Mouse (Mus musculus) forebrain, postnatal 0 days (tissue): ENCODE measurements around the gene Slc7a10. TPM values are rescaled to one million over a fixed set of nuclear protein-coding genes. Genes with fewer than 3 reads are reported as not detected.

Experiments
- ATAC-seq: fragments of 200-750 bp; cut with Nextera tagmentation; 2 replicates; pipeline ENCODE4 v1.8.0; 2017; ENCODE audit warnings: mild to moderate bottlenecking, moderate library complexity
- DNase-seq: peaks from one replicate; pipeline ENCODE4 v3.0.0-alpha.2; 2015
- H3K27ac ChIP-seq: fragments of 300-500 bp; sonication (generic); 2 replicates; pipeline ENCODE4 v1.5.1; 2014; ENCODE audit warnings: low read depth, mild to moderate bottlenecking, antibody characterized with exemption, low read length, moderate library complexity, mixed read lengths
- H3K27me3 ChIP-seq: fragments of 300-500 bp; sonication (generic); 2 replicates; pipeline ENCODE4 v1.6.1; 2014; ENCODE audit warnings: mild to moderate bottlenecking, low read length, mixed read lengths; ENCODE audit not compliant: insufficient read depth
- H3K36me3 ChIP-seq: fragments of 300-500 bp; sonication (generic); 2 replicates; pipeline ENCODE4 v1.6.1; 2014; ENCODE audit warnings: mild to moderate bottlenecking, moderate library complexity; ENCODE audit not compliant: insufficient read depth
- H3K4me1 ChIP-seq: fragments of 300-500 bp; sonication (generic); 2 replicates; pipeline ENCODE4 v1.6.1; 2014; ENCODE audit warnings: antibody characterized with exemption; ENCODE audit not compliant: insufficient read depth
- H3K4me2 ChIP-seq: fragments of 300-500 bp; sonication (generic); 2 replicates; pipeline ENCODE4 v1.6.1; 2014; ENCODE audit warnings: low read depth, mild to moderate bottlenecking, moderate library complexity
- H3K4me3 ChIP-seq: fragments of 300-500 bp; sonication (generic); 2 replicates; pipeline ENCODE4 v1.5.1; 2014; ENCODE audit warnings: low read depth, low read length, mixed read lengths
- H3K9ac ChIP-seq: fragments of 300-500 bp; sonication (generic); 2 replicates; pipeline ENCODE4 v1.6.1; 2014; ENCODE audit warnings: mild to moderate bottlenecking
- H3K9me3 ChIP-seq: fragments of 300-500 bp; sonication (generic); 2 replicates; pipeline ENCODE4 v1.6.1; 2016; ENCODE audit warnings: low read length
- CTCF ChIP-seq: sonication (generic); IDR thresholded peaks from 2 replicates; pipeline ENCODE4 v1.5.1; 2016; ENCODE audit warnings: antibody characterized with exemption, control low read depth, low read depth
- WGBS: fragments of 180-500 bp; shearing (Covaris S2); extraction: QIAGEN DNeasy Blood & Tissue Kit; methylation state at CpG from one replicate; pipeline ENCODE4 v1.1.7; 2014; 5-methylcytosine and 5-hydroxymethylcytosine counted together
- polyA plus RNA-seq: library from polyadenylated mRNA; unstranded; fragments of >200 nt; fragmentation: Nextera tagmentation; extraction: Ambion mirVana; gene quantifications from 2 replicates; pipeline ENCODE4 v1.2.1, GENCODE M21; 2015
- total RNA-seq: library from RNA; depleted of rRNA; stranded (reverse); fragments of >200 nt; gene quantifications from 2 replicates; pipeline ENCODE4 v1.2.3, GENCODE M21; 2014; rRNA removed

Gene Slc7a10
- 12.3 and 12.7 TPM in 2 replicates for total RNA-seq
- polyA plus RNA-seq, result 8.0 and 15.2 TPM in 2 replicates

DNA sequence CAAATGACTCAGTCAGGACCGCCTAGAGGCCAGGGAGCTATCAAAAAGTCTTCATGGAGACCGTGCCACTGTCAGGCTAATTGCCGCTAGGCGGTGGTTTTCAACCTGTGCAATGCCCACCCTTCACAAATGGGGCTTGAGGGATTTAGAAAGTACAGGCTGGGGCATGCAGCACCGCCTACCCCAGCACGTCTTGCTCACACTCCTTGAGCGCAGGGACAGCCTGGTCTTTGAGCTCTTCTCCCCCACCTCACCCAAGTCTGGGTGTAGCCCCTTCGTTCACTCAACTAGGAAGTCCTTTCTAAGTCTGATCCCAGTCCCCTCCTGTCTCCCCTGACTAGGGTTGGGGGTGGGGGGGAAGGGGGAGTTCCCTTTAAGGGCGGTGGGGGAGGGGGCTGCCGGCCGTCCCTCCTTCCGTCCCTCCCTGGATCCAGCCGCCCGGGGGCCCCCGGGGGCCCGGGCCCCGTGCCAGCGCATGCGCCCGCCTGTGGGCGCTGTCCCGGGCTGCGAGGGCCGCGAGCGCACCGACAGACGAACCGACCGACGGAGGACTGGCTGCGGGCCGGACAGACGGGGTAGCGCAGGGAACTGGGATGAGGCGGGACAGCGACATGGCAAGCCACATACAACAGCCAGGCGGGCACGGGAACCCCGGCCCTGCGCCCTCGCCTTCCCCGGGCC, at the start of gene Slc7a10:
TSS of gene Slc7a10 (plus strand) at position 497 of the 681 bp plus-strand sequence.
- Histone ChIP-seq H3K27me3 (peaks cover 40% of the 10 kb centered on the region), H3K36me3 (no peaks in the 10 kb centered on the region), H3K9me3 (0 out of 2 replicates have a peak, but pooled peaks cover 6% of the 10 kb centered on the region), H3K4me2 (peak within 1 kb of the TSS; percentile 54), H3K4me3 (peak within 1 kb of the TSS; percentile 30), H3K4me1 (peaks cover 3% of the 10 kb centered on the region; the same call in 1 of the 2 replicates), H3K27ac (no peak within 1 kb of the TSS), H3K9ac (peak within 1 kb of the TSS; percentile 33; the same call in 1 of the 2 replicates)
- 0 out of 2 replicates have a peak, but pooled peaks have one; percentile 1 for TF ChIP-seq CTCF
- ATAC-seq (peak; percentile 27; the same call in 1 of the 2 replicates), DNase-seq (peak; percentile 21)
- 2% methylated on average over 43 of the region's 43 CpGs for WGBS

DNA sequence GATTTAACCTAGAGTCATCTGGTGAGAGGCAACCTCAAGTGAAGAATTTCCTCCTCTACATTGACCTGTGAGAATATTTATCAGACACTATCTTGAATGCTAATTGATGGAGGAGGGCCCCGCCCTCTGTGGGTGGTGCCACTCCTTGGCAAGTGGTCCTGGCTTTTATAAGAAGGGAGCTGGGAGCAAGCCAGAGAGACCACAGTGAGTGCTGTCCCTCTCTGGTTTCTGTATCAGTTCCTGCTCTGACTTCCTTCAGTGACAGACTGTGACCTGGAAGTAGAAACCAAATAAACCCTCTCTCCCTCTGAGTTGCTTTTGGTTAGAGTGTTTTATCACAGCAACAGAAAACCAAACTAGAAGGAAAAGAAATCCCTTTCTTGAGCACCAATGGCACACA, 48.7 kb upstream of the Slc7a10 start:
- no peaks in the 10 kb centered on the region for H3K4me1 ChIP-seq
- no peaks in the 10 kb centered on the region for H3K9me3 ChIP-seq
- H3K27ac ChIP-seq, result no peak overlapping the region
- no peak overlapping the region for H3K4me3 ChIP-seq
- no peak overlapping the region for H3K9ac ChIP-seq
- no peaks in the 10 kb centered on the region for H3K36me3 ChIP-seq
- DNase-seq (no peak), ATAC-seq (no peak)
- no peak for TF ChIP-seq CTCF
- H3K4me2 ChIP-seq, result no peak overlapping the region
- WGBS, result 91% methylated on average over 1 of the region's 1 CpGs
- no peaks in the 10 kb centered on the region for H3K27me3 ChIP-seq

DNA sequence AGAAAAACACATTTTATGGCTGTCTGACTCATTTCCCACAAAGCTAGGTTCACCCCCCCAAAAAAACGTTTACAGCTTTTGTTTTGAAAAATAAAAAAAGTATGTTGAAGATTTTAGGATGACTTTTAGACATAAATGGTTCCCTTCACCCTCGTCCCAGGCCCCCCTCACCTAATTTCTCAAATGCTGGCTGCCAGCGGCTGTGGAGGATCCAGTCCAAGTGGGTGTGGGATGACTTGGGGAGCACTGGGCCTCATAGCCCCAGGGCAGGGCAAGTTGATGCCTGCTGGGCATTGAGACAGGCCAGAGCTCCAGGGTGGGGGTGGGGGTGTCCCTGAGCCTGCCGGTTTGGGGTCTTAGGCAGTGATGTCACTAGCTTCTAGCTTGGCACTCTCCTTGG, 47.7 kb upstream of the Slc7a10 start:
- H3K36me3 ChIP-seq, result no peaks in the 10 kb centered on the region
- no peak for TF ChIP-seq CTCF
- ATAC-seq, result no peak
- no peaks in the 10 kb centered on the region for H3K9me3 ChIP-seq
- no peak overlapping the region for H3K4me3 ChIP-seq
- no peak overlapping the region for H3K9ac ChIP-seq
- DNase-seq, result no peak
- no peaks in the 10 kb centered on the region for H3K27me3 ChIP-seq
- H3K4me1 ChIP-seq, result no peaks in the 10 kb centered on the region
- 65% methylated on average over 4 of the region's 4 CpGs for WGBS
- H3K4me2 ChIP-seq, result no peak overlapping the region
- no peak overlapping the region for H3K27ac ChIP-seq

DNA sequence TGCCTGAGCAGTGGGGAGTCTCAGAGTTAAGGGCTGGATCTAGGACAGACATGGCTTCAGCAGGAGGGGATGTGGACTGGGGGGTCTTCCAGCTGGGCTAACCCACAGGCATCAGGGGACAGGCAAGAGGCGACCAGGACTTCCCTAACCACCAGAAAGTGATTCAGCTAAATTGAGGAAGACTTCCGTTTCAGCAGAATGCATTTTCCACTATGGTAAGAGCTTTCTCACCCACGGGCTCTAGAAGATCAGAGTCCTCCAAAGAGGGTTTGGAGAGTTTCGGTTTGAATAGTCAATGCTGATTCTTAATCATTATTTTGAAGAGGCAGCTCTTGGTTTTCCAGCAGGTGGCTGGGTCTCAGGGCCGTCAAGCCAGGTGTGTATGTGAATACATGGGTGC, 46.3 kb upstream of the Slc7a10 start:
- H3K27ac ChIP-seq, result no peak overlapping the region
- H3K4me1 ChIP-seq, result no peaks in the 10 kb centered on the region
- H3K9me3 ChIP-seq, result no peaks in the 10 kb centered on the region
- 85% methylated on average over 5 of the region's 5 CpGs for WGBS
- no peak overlapping the region for H3K4me3 ChIP-seq
- no peaks in the 10 kb centered on the region for H3K36me3 ChIP-seq
- H3K27me3 ChIP-seq, result no peaks in the 10 kb centered on the region
- no peak for TF ChIP-seq CTCF
- ATAC-seq, result no peak
- H3K4me2 ChIP-seq, result no peak overlapping the region
- H3K9ac ChIP-seq, result no peak overlapping the region
- DNase-seq, result no peak

DNA sequence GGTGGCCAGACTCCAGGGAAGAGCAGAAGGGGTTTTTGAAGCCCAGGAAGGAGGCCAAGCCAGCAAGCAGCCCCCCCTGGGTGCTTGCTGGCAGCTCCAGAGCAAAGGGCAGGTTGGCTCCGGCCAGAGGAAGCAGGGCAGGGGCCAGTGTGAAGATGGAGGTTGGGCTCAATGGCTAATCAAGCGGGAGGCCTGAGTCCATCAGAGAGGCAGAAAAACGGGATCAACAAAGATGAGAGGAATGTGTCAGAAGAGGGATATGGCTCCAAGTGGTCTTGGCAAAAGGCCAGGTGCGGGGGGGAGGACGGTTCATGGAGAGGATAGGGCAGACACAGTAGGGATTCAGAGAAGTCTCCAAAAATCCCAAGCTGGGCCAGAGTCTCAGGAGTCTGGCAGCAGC, 44.7 kb upstream of the Slc7a10 start:
- ATAC-seq (no peak), DNase-seq (no peak)
- 41% methylated on average over 5 of the region's 5 CpGs for WGBS
- H3K9ac ChIP-seq, result no peak overlapping the region
- H3K36me3 ChIP-seq, result no peaks in the 10 kb centered on the region
- H3K27ac ChIP-seq, result no peak overlapping the region
- H3K9me3 ChIP-seq, result no peaks in the 10 kb centered on the region
- H3K4me2 ChIP-seq, result no peak overlapping the region
- no peak for TF ChIP-seq CTCF
- H3K27me3 ChIP-seq, result no peaks in the 10 kb centered on the region
- H3K4me1 ChIP-seq, result no peaks in the 10 kb centered on the region
- H3K4me3 ChIP-seq, result no peak overlapping the region

DNA sequence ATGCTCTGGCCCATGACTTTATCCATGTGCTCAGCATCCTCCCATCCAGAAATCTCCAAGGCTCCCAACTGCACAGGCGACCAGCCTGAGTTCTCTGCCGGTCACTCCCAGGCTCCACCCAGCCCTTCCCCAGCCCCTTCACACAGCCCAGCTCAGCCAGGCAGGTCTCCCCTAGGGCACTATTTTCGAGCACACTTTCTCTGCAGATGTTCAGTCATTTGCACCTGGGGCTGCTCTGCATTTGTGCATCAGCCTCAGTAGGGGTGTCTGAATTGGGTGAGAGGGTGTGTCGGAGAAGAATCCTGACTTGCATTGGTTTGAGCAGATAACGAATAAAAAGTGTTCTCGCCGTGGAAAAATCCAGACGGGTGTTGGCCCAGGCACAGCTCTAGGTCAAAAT, 43.7 kb upstream of the Slc7a10 start:
- no peaks in the 10 kb centered on the region for H3K9me3 ChIP-seq
- TF ChIP-seq CTCF, result no peak
- no peak overlapping the region for H3K9ac ChIP-seq
- no peak overlapping the region for H3K27ac ChIP-seq
- ATAC-seq (no peak), DNase-seq (no peak)
- no peaks in the 10 kb centered on the region for H3K4me1 ChIP-seq
- H3K36me3 ChIP-seq, result no peaks in the 10 kb centered on the region
- no peak overlapping the region for H3K4me2 ChIP-seq
- WGBS, result 78% methylated on average over 8 of the region's 8 CpGs
- no peak overlapping the region for H3K4me3 ChIP-seq
- no peaks in the 10 kb centered on the region for H3K27me3 ChIP-seq

DNA sequence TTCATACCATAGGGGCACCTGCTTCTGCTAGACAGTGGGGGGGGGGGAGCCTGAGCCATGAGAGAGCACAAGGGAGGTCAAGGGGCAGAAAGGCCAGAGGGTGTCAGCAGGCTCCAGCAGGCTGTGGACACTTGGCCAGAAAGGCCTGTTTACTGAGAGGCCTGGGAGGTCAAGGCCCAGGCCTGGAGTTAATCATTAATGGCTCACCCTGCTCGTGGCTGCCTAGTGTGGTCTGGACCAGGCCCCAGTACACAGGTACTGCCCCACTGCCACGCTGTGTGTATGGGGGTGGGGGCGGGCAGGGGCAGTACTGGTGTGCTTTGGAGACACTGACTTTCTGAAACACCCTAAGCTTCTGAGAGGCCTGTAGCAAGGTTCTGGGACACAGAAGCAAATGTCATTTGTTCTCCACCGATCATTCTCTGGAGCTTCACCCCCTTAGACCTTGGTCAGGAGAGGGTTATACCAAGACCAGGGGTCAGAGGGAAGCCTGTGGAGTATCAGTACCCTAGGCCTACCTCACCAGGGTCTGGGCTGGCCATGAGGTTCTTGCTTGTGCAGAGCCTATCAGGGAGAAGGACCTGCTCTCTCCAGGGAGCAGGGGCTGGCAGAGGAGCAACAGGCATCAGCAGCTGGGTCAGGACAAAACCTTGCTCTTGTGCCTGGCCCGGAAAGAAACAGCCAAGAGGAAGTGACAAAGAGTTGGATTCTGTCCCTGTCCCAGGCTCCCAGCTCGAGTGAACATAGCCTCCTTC, 42.1 kb upstream of the Slc7a10 start:
- no peaks in the 10 kb centered on the region for H3K27me3 ChIP-seq
- ATAC-seq, result no peak
- H3K36me3 ChIP-seq, result no peaks in the 10 kb centered on the region
- TF ChIP-seq CTCF, result no peak
- H3K4me2 ChIP-seq, result no peak overlapping the region
- no peaks in the 10 kb centered on the region for H3K4me1 ChIP-seq
- no peak for DNase-seq
- no peak overlapping the region for H3K9ac ChIP-seq
- 66% methylated on average over 6 of the region's 6 CpGs for WGBS
- no peak overlapping the region for H3K4me3 ChIP-seq
- no peak overlapping the region for H3K27ac ChIP-seq
- no peaks in the 10 kb centered on the region for H3K9me3 ChIP-seq
